Mouse (Mus musculus): ENCODE data around the gene Pfn1. TPM values are rescaled to one million over a fixed set of nuclear protein-coding genes. Genes with fewer than 3 reads are reported as not detected.

Gene Pfn1
- polyA plus RNA-seq, 1 experiment from 2014 or later = 2,326 TPM

DNA sequence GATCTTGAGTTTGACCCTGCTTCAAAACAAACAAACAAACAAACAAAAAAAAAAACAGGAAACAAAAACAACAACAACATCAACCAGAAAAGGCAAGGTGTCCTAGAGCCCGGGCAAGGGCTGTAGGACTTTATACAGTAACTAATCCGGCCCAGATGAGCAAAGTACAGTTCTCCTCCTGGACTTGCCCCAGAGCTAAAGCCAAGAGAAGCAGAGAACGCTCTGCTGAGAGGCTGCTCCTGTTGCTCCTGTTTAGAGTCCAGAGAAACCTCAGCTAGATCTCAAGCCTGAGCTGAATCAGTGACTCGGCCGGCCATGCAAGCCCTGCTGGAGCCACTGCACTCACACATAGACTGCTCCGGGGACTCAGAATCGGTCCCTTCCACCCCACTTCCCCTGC lies 24.3 kb downstream of the Pfn1 start:
- 73% methylated on average over 7 of the region's 7 CpGs for WGBS
- Histone ChIP-seq H3K9ac (ENCODE audit: low read depth, low read length) (no peak overlapping the region), H3K4me2 (ENCODE audit: low read depth, low read length) (no peak overlapping the region), H3K27me3 (replicated peaks; ENCODE audit: control insufficient read depth, insufficient read depth, low read length) (no peaks in the 10 kb centered on the region), H3K27ac (ENCODE audit: low read length) (no peak overlapping the region), H3K9me3 (ENCODE audit: control insufficient read depth, low read length) (no peaks in the 10 kb centered on the region), H3K4me1 (ENCODE audit: control insufficient read depth, insufficient read depth, low read length) (no peaks in the 10 kb centered on the region), H3K4me3 (ENCODE audit: low read length) (no peak overlapping the region), H3K36me3 (ENCODE audit: control insufficient read depth, insufficient read depth, low read length) (no peaks in the 10 kb centered on the region)
- peak; percentile 60; the same call in 1 of the 2 replicates for ATAC-seq

DNA sequence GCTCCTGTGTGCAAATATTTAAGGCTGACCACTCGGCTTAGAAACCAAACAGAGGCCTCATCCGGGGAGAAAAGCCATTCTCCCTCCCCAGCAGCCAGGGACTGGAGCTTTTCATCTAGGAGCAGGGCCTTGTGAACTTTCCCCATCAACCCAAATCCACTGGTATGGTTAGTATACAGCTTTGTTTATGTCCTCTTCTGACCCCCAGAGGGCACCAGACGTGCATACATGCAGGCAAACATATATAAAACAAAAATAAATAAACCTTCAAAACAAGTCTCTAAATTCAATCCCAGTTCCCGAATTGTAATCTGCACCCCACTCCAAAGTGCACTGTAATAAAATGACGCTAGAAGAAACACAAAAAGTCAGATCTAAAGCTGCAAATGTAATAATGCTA lies 24.9 kb downstream of the Pfn1 start:
- WGBS = 41% methylated on average over 5 of the region's 5 CpGs
- H3K4me3 ChIP-seq (ENCODE audit: low read length) = no peak overlapping the region
- no peak overlapping the region for H3K27ac ChIP-seq (ENCODE audit: low read length)
- H3K36me3 ChIP-seq (ENCODE audit: control insufficient read depth, insufficient read depth, low read length) = no peaks in the 10 kb centered on the region
- ATAC-seq = no peak
- no peaks in the 10 kb centered on the region for H3K27me3 ChIP-seq (replicated peaks; ENCODE audit: control insufficient read depth, insufficient read depth, low read length)
- H3K4me2 ChIP-seq (ENCODE audit: low read depth, low read length) = no peak overlapping the region
- no peaks in the 10 kb centered on the region for H3K4me1 ChIP-seq (ENCODE audit: control insufficient read depth, insufficient read depth, low read length)
- no peaks in the 10 kb centered on the region for H3K9me3 ChIP-seq (ENCODE audit: control insufficient read depth, low read length)
- H3K9ac ChIP-seq (ENCODE audit: low read depth, low read length) = no peak overlapping the region

DNA sequence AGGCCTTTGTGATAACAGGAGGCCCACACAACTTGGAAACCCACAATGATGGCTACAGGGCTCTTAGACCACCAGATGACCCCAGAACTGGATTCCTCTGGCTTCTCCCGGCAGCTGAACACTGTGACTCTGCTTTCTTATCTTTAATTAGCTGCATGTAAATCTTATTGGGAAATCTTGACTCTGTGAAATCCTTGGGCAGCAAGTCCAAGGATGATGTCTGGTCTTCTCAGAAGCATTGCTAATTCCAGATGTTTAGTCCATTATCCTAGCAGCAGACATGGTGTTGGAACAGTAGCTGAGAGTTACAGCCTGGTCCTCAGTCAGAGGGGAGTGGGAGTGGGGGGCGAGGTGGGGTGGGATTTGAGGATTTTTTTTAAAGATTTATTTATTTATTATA lies 26.0 kb downstream of the Pfn1 start:
- no peaks in the 10 kb centered on the region for H3K9me3 ChIP-seq (ENCODE audit: control insufficient read depth, low read length)
- no peak overlapping the region for H3K4me2 ChIP-seq (ENCODE audit: low read depth, low read length)
- H3K9ac ChIP-seq (ENCODE audit: low read depth, low read length) = no peak overlapping the region
- H3K36me3 ChIP-seq (ENCODE audit: control insufficient read depth, insufficient read depth, low read length) = no peaks in the 10 kb centered on the region
- no peak overlapping the region for H3K27ac ChIP-seq (ENCODE audit: low read length)
- no peak for ATAC-seq
- H3K4me3 ChIP-seq (ENCODE audit: low read length) = no peak overlapping the region
- 58% methylated on average over 2 of the region's 2 CpGs for WGBS
- no peaks in the 10 kb centered on the region for H3K27me3 ChIP-seq (replicated peaks; ENCODE audit: control insufficient read depth, insufficient read depth, low read length)
- no peaks in the 10 kb centered on the region for H3K4me1 ChIP-seq (ENCODE audit: control insufficient read depth, insufficient read depth, low read length)

DNA sequence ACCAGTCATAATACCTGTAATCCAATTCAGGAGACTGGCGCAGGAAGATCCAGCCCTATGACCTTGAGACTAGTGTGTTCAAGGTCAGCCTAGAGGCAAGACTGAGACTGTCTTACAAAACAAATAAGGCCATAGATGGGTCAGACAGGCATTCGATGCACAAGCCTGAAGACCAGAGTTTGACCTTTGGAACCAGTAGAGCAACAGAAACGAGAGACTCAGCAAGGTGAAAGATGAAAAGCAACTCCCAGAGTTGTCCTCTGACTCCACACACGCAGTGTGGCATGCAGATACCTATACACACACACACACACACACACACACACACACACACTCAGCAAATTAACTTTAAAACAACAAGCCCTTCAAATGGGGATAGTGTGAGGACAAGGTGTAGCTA lies 27.6 kb downstream of the Pfn1 start:
- no peaks in the 10 kb centered on the region for H3K9me3 ChIP-seq (ENCODE audit: control insufficient read depth, low read length)
- WGBS = 55% methylated on average over 4 of the region's 4 CpGs
- H3K36me3 ChIP-seq (ENCODE audit: control insufficient read depth, insufficient read depth, low read length) = no peaks in the 10 kb centered on the region
- H3K4me1 ChIP-seq (ENCODE audit: control insufficient read depth, insufficient read depth, low read length) = peaks cover 4% of the 10 kb centered on the region; the same call in 1 of the 2 replicates
- ATAC-seq = 0 out of 2 replicates have a peak, but pooled peaks have one; percentile 23
- H3K27me3 ChIP-seq (replicated peaks; ENCODE audit: control insufficient read depth, insufficient read depth, low read length) = no peaks in the 10 kb centered on the region
- H3K4me3 ChIP-seq (ENCODE audit: low read length) = no peak overlapping the region
- H3K27ac ChIP-seq (ENCODE audit: low read length) = no peak overlapping the region
- no peak overlapping the region for H3K4me2 ChIP-seq (ENCODE audit: low read depth, low read length)
- H3K9ac ChIP-seq (ENCODE audit: low read depth, low read length) = no peak overlapping the region

DNA sequence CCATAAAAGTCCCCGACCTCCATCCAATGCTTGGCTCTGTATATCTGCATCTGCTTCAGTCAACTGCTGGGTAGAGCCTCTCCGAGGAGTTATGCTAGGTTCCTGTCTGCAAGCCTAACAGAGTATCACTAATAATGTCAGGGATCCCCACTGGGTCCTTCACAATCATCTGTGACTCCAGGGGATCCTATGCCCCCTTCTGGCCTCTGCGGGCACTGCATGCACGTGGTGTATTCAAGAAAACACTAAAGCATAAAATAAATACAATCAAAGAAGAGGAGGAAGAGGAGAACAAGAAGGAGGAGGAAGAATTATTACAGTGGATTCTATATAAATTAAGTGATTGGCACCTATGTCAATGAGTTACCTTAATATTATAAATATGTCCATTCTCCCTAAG lies 29.0 kb downstream of the Pfn1 start:
- WGBS = 48% methylated on average over 4 of the region's 4 CpGs
- no peak overlapping the region for H3K9ac ChIP-seq (ENCODE audit: low read depth, low read length)

DNA sequence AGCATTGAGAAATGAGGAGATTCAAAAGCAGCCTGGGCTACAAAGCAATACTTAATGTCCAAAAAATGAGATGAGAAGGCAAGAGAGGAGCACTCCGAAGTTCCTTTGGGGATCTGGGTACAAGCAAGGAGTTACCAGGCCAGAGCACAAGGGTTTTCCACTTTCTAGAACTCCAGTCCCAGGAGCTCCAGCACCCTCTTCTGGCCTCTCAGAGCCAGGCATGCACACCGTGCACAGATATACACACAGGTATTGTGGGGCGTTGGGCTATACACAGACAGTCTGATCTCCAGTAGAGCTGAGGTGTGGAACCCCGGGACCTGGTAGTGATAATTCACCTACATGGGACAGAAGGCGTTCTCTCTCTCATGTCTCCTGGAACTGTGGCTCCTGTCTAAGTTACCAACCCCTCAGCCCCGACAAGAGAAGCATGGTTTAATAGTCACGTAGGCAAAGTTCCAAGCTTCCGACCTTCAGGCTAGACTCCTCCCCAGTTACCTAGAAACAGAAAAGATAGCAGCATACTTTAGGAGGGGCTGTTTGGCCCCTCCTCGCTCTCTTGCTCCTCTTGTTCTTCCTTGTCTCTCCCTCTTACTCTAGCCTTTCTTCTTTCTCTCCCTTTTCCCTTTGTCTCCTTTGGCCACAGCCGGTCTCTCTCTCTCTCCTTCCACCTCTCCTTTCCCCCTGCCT lies 31.2 kb downstream of the Pfn1 start:
- no peaks in the 10 kb centered on the region for H3K9me3 ChIP-seq (ENCODE audit: control insufficient read depth, low read length)
- H3K4me2 ChIP-seq (ENCODE audit: low read depth, low read length) = no peak overlapping the region
- H3K4me3 ChIP-seq (ENCODE audit: low read length) = no peak overlapping the region
- no peaks in the 10 kb centered on the region for H3K27me3 ChIP-seq (replicated peaks; ENCODE audit: control insufficient read depth, insufficient read depth, low read length)
- no peak overlapping the region for H3K27ac ChIP-seq (ENCODE audit: low read length)
- WGBS = 67% methylated on average over 10 of the region's 10 CpGs
- peak; percentile 46 for ATAC-seq
- no peak overlapping the region for H3K9ac ChIP-seq (ENCODE audit: low read depth, low read length)
- peaks cover 7% of the 10 kb centered on the region; the same call in 1 of the 2 replicates for H3K4me1 ChIP-seq (ENCODE audit: control insufficient read depth, insufficient read depth, low read length)
- no peaks in the 10 kb centered on the region for H3K36me3 ChIP-seq (ENCODE audit: control insufficient read depth, insufficient read depth, low read length)

More for the DNA sequence above, 29.0 kb downstream of the Pfn1 start:
- Histone ChIP-seq H3K9me3 (ENCODE audit: control insufficient read depth, low read length) (no peaks in the 10 kb centered on the region), H3K27ac (ENCODE audit: low read length) (no peak overlapping the region), H3K4me1 (ENCODE audit: control insufficient read depth, insufficient read depth, low read length) (peaks cover 7% of the 10 kb centered on the region; the same call in 1 of the 2 replicates), H3K4me3 (ENCODE audit: low read length) (no peak overlapping the region), H3K4me2 (ENCODE audit: low read depth, low read length) (no peak overlapping the region), H3K36me3 (ENCODE audit: control insufficient read depth, insufficient read depth, low read length) (no peaks in the 10 kb centered on the region), H3K27me3 (replicated peaks; ENCODE audit: control insufficient read depth, insufficient read depth, low read length) (no peaks in the 10 kb centered on the region)
- ATAC-seq = no peak

DNA sequence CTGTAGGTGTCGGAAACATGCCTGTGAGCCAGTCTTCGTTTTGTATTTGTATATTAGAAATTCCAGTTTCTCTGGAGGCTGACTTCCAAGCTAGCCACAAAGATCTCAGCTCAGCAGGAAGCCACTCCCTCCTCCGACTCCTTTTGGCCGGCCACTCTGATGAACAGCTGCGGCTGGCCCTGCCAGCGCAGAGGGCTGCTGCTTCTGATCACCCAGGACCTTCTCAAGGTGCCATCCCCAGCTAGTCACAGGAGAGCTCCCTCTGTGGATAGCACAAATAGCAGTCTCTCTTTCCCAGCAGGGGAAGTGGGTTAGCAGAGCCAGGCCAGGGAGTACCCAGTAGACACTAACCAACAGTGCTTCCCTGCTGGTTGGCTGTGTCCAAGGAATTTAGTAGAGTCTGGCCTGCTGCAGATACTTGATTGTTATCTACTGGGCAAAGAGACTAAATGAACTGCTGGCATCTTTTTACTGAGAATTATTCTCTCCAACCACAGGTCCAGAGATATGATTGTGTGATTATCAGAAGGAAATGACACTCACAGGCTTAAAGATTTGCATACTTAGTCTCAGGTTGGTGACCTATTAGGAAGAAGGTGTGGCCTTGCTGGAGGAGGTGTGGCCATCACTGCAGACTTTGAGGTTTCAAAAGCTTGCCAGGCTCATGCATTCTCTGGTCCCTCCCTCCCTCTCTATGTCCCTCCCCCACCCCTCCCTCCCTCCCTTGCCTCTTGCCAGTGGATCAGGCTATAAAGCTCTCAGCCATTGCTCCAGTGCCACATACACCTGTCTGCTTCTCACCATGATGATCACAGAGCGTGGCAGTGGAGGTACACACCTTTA lies 32.3 kb downstream of the Pfn1 start:
- ATAC-seq = peak; percentile 71
- H3K4me1 ChIP-seq (ENCODE audit: control insufficient read depth, insufficient read depth, low read length) = peaks cover 7% of the 10 kb centered on the region; the same call in 1 of the 2 replicates
- 29% methylated on average over 7 of the region's 7 CpGs for WGBS
- H3K4me3 ChIP-seq (ENCODE audit: low read length) = no peak overlapping the region
- H3K9ac ChIP-seq (ENCODE audit: low read depth, low read length) = 0 out of 2 replicates have a peak overlapping the region, but pooled peaks have one; percentile 46
- H3K27ac ChIP-seq (ENCODE audit: low read length) = peak overlapping the region; percentile 63
- H3K9me3 ChIP-seq (ENCODE audit: control insufficient read depth, low read length) = no peaks in the 10 kb centered on the region
- no peaks in the 10 kb centered on the region for H3K27me3 ChIP-seq (replicated peaks; ENCODE audit: control insufficient read depth, insufficient read depth, low read length)
- H3K4me2 ChIP-seq (ENCODE audit: low read depth, low read length) = no peak overlapping the region
- H3K36me3 ChIP-seq (ENCODE audit: control insufficient read depth, insufficient read depth, low read length) = no peaks in the 10 kb centered on the region

DNA sequence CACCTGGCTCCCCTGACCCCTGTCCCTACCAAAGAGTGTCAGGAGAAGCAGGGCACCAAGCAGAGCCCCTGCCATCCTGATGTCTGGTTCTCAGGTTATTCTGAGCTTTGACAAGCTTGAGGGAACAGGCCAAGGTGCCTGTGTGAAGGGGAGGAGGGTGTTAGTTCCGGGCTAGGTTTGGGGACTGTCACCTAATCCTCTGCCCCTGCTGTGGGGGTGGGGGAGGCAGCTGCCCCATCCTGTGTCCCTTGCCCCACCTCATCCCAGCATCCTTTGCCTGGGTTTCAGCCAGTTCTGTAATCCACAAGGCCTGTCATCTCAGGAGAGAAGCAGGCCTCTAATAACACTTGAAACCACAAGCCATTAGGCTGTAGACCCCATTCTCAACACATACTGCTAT lies 35.3 kb downstream of the Pfn1 start, which contains the start of gene Chrne:
TSS of gene Chrne (minus strand) at position 116 of the 400 bp plus-strand sequence.
- Histone ChIP-seq H3K9ac (ENCODE audit: low read depth, low read length) (no peak within 1 kb of the TSS), H3K9me3 (ENCODE audit: control insufficient read depth, low read length) (no peaks in the 10 kb centered on the region), H3K36me3 (ENCODE audit: control insufficient read depth, insufficient read depth, low read length) (no peaks in the 10 kb centered on the region), H3K4me3 (ENCODE audit: low read length) (no peak within 1 kb of the TSS), H3K4me2 (ENCODE audit: low read depth, low read length) (no peak within 1 kb of the TSS), H3K4me1 (ENCODE audit: control insufficient read depth, insufficient read depth, low read length) (peaks cover 10% of the 10 kb centered on the region), H3K27me3 (replicated peaks; ENCODE audit: control insufficient read depth, insufficient read depth, low read length) (no peaks in the 10 kb centered on the region), H3K27ac (ENCODE audit: low read length) (no peak within 1 kb of the TSS)
- WGBS = 75% methylated on average over 1 of the region's 1 CpGs
- ATAC-seq = no peak

DNA sequence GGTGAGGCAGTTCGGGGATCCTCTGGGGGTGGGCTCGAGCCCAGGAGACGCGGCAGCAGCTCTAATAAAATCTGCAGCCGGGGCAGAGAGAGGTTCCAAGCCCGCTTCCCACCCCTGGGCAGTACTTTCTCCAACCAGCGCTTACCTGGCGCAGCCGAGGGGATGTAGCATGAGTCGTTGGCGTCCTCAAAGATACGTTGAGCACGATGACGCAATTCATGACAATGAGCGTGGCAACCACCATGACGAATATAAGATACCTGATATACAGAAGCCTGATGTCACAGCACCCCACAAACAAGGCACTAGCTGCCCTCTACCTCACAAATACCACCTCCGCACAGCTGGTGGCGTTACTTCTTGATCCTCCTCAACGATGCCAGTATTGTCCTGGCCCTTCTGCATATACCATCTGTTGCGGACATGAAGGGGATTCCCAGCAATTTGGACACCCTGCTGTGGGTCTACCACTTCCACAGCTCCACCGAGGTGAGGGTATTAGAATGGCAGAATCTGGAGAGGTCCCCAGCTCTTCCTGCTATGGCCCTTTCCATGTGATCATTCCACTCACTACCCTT lies 38.8 kb downstream of the Pfn1 start, which contains the start of gene 4930544D05Rik:
TSS of gene 4930544D05Rik (plus strand) at position 333 of the 578 bp plus-strand sequence.
- 14% methylated on average over 21 of the region's 21 CpGs for WGBS
- Histone ChIP-seq H3K4me1 (ENCODE audit: control insufficient read depth, insufficient read depth, low read length) (peaks cover 3% of the 10 kb centered on the region; the same call in 1 of the 2 replicates), H3K27me3 (replicated peaks; ENCODE audit: control insufficient read depth, insufficient read depth, low read length) (no peaks in the 10 kb centered on the region), H3K36me3 (ENCODE audit: control insufficient read depth, insufficient read depth, low read length) (peaks cover 7% of the 10 kb centered on the region), H3K4me2 (ENCODE audit: low read depth, low read length) (peak within 1 kb of the TSS; percentile 94), H3K9ac (ENCODE audit: low read depth, low read length) (peak within 1 kb of the TSS; percentile 66), H3K4me3 (ENCODE audit: low read length) (peak within 1 kb of the TSS; percentile 51), H3K27ac (ENCODE audit: low read length) (peak within 1 kb of the TSS; percentile 53), H3K9me3 (ENCODE audit: control insufficient read depth, low read length) (no peaks in the 10 kb centered on the region)
- peak; percentile 32 for ATAC-seq
